Mouse (Mus musculus) WW6 (cell line): ENCODE data around the gene Fos.
"Not testable (repeated sequence)": the region's sequence is repeated elsewhere in the genome, so short reads cannot be mapped to it uniquely, and the experiment has no call there.

Source experiments
- DNase-seq: peaks from one replicate; pipeline ENCODE4 v3.0.0-alpha.2; 2013; ENCODE audit warnings: low read depth, low spot score

The Fos gene

GRCm38 (mm10) chr12:85523421-85524192, 49.9 kb downstream of the Fos start:
- no peak for DNase-seq

DNA sequence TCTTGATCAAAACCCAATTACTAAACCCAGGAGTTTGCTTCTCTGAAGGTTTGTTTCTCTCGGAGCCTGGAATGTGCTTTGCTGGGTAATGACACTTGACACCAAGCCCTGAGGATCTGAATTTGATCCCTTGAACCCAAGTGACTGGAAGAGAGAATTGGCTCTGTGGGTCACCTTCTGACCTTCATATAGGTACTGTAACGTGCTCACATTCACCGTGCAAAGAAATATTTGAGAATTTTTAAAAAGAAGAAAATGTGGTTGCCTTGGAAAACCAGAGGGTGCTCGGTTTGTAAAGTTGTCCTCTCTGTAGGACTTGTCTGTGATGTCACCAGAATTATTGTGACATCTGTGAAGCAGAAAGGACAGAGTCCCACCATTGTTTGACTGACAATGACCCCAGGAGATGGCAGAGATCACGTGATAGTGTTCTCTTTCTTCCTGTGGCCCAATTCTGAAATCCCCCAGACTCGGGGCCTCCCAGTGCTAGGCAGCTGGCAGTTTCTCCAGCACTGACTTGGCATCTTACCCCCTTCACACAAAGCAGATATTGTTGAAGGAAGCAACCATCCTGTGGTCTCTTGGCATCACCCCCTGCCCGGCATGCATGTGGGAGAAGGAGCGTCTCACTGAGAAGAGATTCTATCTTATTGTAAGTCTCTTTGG, 50.6 kb downstream of the Fos start:
- DNase-seq, result no peak

DNA sequence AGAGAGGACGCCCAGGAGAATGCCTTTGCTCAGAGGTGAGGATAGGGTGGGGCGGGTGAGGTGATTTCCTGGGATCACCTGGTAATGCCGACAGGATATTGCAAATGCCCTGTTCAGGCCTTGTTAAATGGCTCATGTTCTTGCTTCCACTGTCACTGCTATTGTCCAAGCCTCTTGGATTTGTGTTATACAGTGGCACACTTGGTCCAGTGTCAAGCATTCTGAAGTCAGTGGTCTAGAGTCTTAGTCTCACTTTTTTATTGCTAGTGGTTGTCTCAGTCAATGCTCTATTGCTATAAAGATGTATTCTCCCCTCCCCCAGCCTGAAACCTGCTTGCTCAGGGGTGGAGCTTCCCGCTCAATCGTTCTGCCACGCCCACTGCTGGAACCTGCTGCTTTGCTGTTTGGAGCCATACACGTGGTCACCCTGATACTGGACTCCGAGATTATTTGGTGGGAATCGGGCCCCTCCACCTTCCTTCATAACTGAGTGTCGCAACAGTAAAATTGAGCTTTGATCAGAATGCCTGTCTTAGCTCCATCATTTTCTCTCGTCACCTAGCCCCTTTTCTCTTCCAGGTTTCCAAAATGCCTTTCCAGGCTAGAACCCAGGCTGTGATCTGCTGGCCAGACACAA, 51.3 kb downstream of the Fos start:
- DNase-seq, result not testable (repeated sequence)
